Mouse (Mus musculus): ENCODE data around the gene Dpy19l2. TPM values are rescaled to one million over a fixed set of nuclear protein-coding genes. Genes with fewer than 3 reads are reported as not detected.

The Dpy19l2 gene
- polyA plus RNA-seq, 1 experiment: not detected

GRCm38 (mm10) chr9:24514078-24514469, 182.0 kb downstream of the Dpy19l2 start:
- TF ChIP-seq CTCF (IDR thresholded peaks at IDR 0.05; ENCODE audit: borderline replicate concordance, insufficient read depth, low read depth, low read length): no peak
- no peak for TF ChIP-seq POLR2A (IDR thresholded peaks at IDR 0.05; ENCODE audit: borderline replicate concordance, insufficient read depth, low read length)
- H3K27me3 ChIP-seq (ENCODE audit: control insufficient read depth, insufficient read depth, low read length): no peaks in the 10 kb centered on the region
- H3K4me3 ChIP-seq (replicated peaks; ENCODE audit: insufficient read depth, low read depth, low read length): no peak overlapping the region
- DNase-seq: no peak
- 88% methylated on average over 5 of the region's 5 CpGs for WGBS
- H3K27ac ChIP-seq (ENCODE audit: insufficient read depth, low read length): no peak overlapping the region
- H3K4me1 ChIP-seq (ENCODE audit: control insufficient read depth, insufficient read depth, low read length): peaks cover 11% of the 10 kb centered on the region

GRCm38 (mm10) chr9:24513290-24514077, 182.6 kb downstream of the Dpy19l2 start:
- Histone ChIP-seq H3K4me1 (ENCODE audit: control insufficient read depth, insufficient read depth, low read length) (peaks cover 11% of the 10 kb centered on the region), H3K4me3 (replicated peaks; ENCODE audit: insufficient read depth, low read depth, low read length) (no peak overlapping the region), H3K27ac (ENCODE audit: insufficient read depth, low read length) (no peak overlapping the region), H3K27me3 (ENCODE audit: control insufficient read depth, insufficient read depth, low read length) (no peaks in the 10 kb centered on the region)
- no peak for DNase-seq
- no peak for TF ChIP-seq POLR2A (IDR thresholded peaks at IDR 0.05; ENCODE audit: borderline replicate concordance, insufficient read depth, low read length)
- no peak for TF ChIP-seq CTCF (IDR thresholded peaks at IDR 0.05; ENCODE audit: borderline replicate concordance, insufficient read depth, low read depth, low read length)
- WGBS: 89% methylated on average over 9 of the region's 9 CpGs

- Histone ChIP-seq H3K4me3 (replicated peaks; ENCODE audit: insufficient read depth, low read depth, low read length) (no peak overlapping the region), H3K27me3 (ENCODE audit: control insufficient read depth, insufficient read depth, low read length) (no peaks in the 10 kb centered on the region), H3K27ac (ENCODE audit: insufficient read depth, low read length) (no peak overlapping the region), H3K4me1 (ENCODE audit: control insufficient read depth, insufficient read depth, low read length) (peaks cover 11% of the 10 kb centered on the region)
- TF ChIP-seq CTCF (IDR thresholded peaks at IDR 0.05; ENCODE audit: borderline replicate concordance, insufficient read depth, low read depth, low read length): no peak
- TF ChIP-seq POLR2A (IDR thresholded peaks at IDR 0.05; ENCODE audit: borderline replicate concordance, insufficient read depth, low read length): no peak
- 94% methylated on average over 5 of the region's 5 CpGs for WGBS
- DNase-seq: no peak
These were observed 184.0 kb downstream of the Dpy19l2 start for GRCm38 (mm10) chr9:24512121-24512539.

GRCm38 (mm10) chr9:24511371-24512120, 184.5 kb downstream of the Dpy19l2 start:
- DNase-seq: no peak
- TF ChIP-seq POLR2A (IDR thresholded peaks at IDR 0.05; ENCODE audit: borderline replicate concordance, insufficient read depth, low read length): no peak
- no peak for TF ChIP-seq CTCF (IDR thresholded peaks at IDR 0.05; ENCODE audit: borderline replicate concordance, insufficient read depth, low read depth, low read length)
- H3K4me1 ChIP-seq (ENCODE audit: control insufficient read depth, insufficient read depth, low read length): peaks cover 11% of the 10 kb centered on the region
- WGBS: 91% methylated on average over 4 of the region's 4 CpGs
- no peaks in the 10 kb centered on the region for H3K27me3 ChIP-seq (ENCODE audit: control insufficient read depth, insufficient read depth, low read length)
- no peak overlapping the region for H3K4me3 ChIP-seq (replicated peaks; ENCODE audit: insufficient read depth, low read depth, low read length)
- H3K27ac ChIP-seq (ENCODE audit: insufficient read depth, low read length): no peak overlapping the region

- Histone ChIP-seq H3K4me1 (ENCODE audit: control insufficient read depth, insufficient read depth, low read length) (no peaks in the 10 kb centered on the region), H3K27ac (ENCODE audit: insufficient read depth, low read length) (no peak overlapping the region), H3K4me3 (replicated peaks; ENCODE audit: insufficient read depth, low read depth, low read length) (no peak overlapping the region), H3K27me3 (ENCODE audit: control insufficient read depth, insufficient read depth, low read length) (no peaks in the 10 kb centered on the region)
- WGBS: 90% methylated on average over 4 of the region's 4 CpGs
- DNase-seq: no peak
- TF ChIP-seq POLR2A (IDR thresholded peaks at IDR 0.05; ENCODE audit: borderline replicate concordance, insufficient read depth, low read length) (no peak), CTCF (IDR thresholded peaks at IDR 0.05; ENCODE audit: borderline replicate concordance, insufficient read depth, low read depth, low read length) (no peak)
These were observed 187.2 kb downstream of the Dpy19l2 start for GRCm38 (mm10) chr9:24508880-24509279.

Other genes with a start within 250 kb of the Dpy19l2 start
- gene Dpy19l1, start 193.2 kb downstream of the Dpy19l2 start, polyA plus RNA-seq (2012; rRNA removed): 48.9 and 57.3 TPM in 2 replicates
- not detected in 2 replicates for gene Cypt4, start 71.1 kb downstream of the Dpy19l2 start, polyA plus RNA-seq (2012; rRNA removed)
- gene Tbx20, start 78.0 kb upstream of the Dpy19l2 start, polyA plus RNA-seq (2012; rRNA removed): 0.16 and 0.29 TPM in 2 replicates

Measured in cerebellum, adult 2 months (tissue).